In the genomic region with DNA sequence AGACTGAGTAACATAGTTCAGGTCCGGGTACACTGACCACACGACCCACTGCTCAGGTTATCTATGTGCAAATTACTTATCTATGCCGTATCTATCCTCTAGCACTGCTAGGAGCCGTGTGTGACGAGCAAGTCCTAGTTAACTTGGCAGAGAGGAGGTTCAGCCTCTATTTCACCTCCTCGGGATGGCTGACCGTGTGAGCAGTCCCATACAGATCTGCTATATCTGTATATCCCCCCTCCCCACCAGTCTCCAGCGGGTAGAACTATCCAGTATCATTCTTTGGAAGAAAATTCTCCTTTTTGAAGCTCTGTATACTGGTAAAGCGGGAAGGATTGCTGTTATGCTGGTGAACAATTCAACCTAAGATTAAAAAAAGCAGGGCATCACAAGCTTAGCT, we compare ENCODE assay signal across 29 mouse cellular contexts.
DNase-seq lines count a peak whose midpoint lies in the region; ATAC-seq and TF ChIP-seq lines count a peak whose summit lies in the region.
"Had no signal": no experiment of that assay in that cellular context is flagged by ENCODE, and none has a peak within 500 bp of the region (broad histone marks: within the 10 kb centered on the region; RNA-seq: fewer than 3 reads in every experiment).

No protein-coding gene starts in this region.

- H3K4me3 ChIP-seq in hindbrain, embryonic 13.5 days, result no peak overlapping the region
- H3K4me3 ChIP-seq in hindbrain, embryonic 10.5 days, result no peak overlapping the region
- H3K4me3 ChIP-seq in limb, embryonic 13.5 days, result no peak overlapping the region
- H3K4me3 ChIP-seq in limb, embryonic 10.5 days, result no peak overlapping the region
- H3K4me3 ChIP-seq in forebrain, embryonic 12.5 days (replicated peaks), result no peak overlapping the region
- H3K4me3 ChIP-seq in limb, embryonic 14.5 days (replicated peaks; ENCODE audit: low read length), result no peak overlapping the region
- no peak overlapping the region for H3K4me3 ChIP-seq in heart, embryonic 11.5 days (ENCODE audit: low read depth, low read length)
- H3K4me3 ChIP-seq: embryonic facial prominence, embryonic 12.5 days; heart, adult 2 months; limb, embryonic 12.5 days; liver, embryonic 13.5 days; neural tube, embryonic 12.5 days; stomach, embryonic 15.5 days had no signal

- no peaks in the 10 kb centered on the region for H3K27me3 ChIP-seq in hindbrain, embryonic 13.5 days
- no peaks in the 10 kb centered on the region for H3K27me3 ChIP-seq in hindbrain, embryonic 10.5 days (ENCODE audit: insufficient read depth, poor library complexity, severe bottlenecking)
- no peaks in the 10 kb centered on the region for H3K27me3 ChIP-seq in limb, embryonic 13.5 days
- no peaks in the 10 kb centered on the region for H3K27me3 ChIP-seq in limb, embryonic 10.5 days (ENCODE audit: low read depth, poor library complexity, severe bottlenecking)
- no peaks in the 10 kb centered on the region for H3K27me3 ChIP-seq in forebrain, embryonic 12.5 days
- no peaks in the 10 kb centered on the region for H3K27me3 ChIP-seq in limb, embryonic 14.5 days (ENCODE audit: control insufficient read depth, insufficient read depth, low read length)
- H3K27me3 ChIP-seq in heart, embryonic 11.5 days (ENCODE audit: control insufficient read depth, insufficient read depth, low read length), result no peaks in the 10 kb centered on the region
- H3K27me3 ChIP-seq: embryonic facial prominence, embryonic 12.5 days; limb, embryonic 12.5 days; liver, embryonic 13.5 days; neural tube, embryonic 12.5 days; stomach, embryonic 15.5 days had no signal

- H3K4me2 ChIP-seq in hindbrain, embryonic 13.5 days, result no peak overlapping the region
- no peak overlapping the region for H3K4me2 ChIP-seq in limb, embryonic 13.5 days (replicated peaks)
- no peak overlapping the region for H3K4me2 ChIP-seq in forebrain, embryonic 12.5 days
- H3K4me2 ChIP-seq in limb, embryonic 14.5 days (replicated peaks; ENCODE audit: low read depth, low read length, severe bottlenecking), result no peak overlapping the region
- no peak overlapping the region for H3K4me2 ChIP-seq in heart, embryonic 11.5 days
- H3K4me2 ChIP-seq: embryonic facial prominence, embryonic 12.5 days; limb, embryonic 12.5 days; liver, embryonic 13.5 days; midbrain, embryonic 11.5 days; neural tube, embryonic 12.5 days; stomach, embryonic 15.5 days had no signal

- 0 out of 2 replicates have a peak overlapping the region, but pooled peaks have one; percentile 49 for H3K27ac ChIP-seq in hindbrain, embryonic 13.5 days
- H3K27ac ChIP-seq in hindbrain, embryonic 10.5 days, result no peak overlapping the region
- H3K27ac ChIP-seq in limb, embryonic 13.5 days, result no peak overlapping the region
- H3K27ac ChIP-seq in limb, embryonic 10.5 days, result no peak overlapping the region
- H3K27ac ChIP-seq in forebrain, embryonic 12.5 days, result peak overlapping the region; percentile 71
- no peak overlapping the region for H3K27ac ChIP-seq in limb, embryonic 14.5 days (replicated peaks; ENCODE audit: low read depth, low read length)
- H3K27ac ChIP-seq in heart, embryonic 11.5 days (ENCODE audit: low read depth, low read length), result no peak overlapping the region
- H3K27ac ChIP-seq: embryonic facial prominence, embryonic 12.5 days; heart, adult 2 months; limb, embryonic 12.5 days; liver, embryonic 13.5 days; neural tube, embryonic 12.5 days; stomach, embryonic 15.5 days had no signal

- ATAC-seq in hindbrain, embryonic 13.5 days (ENCODE audit: low FRiP score), result peak; percentile 32; the same call in 1 of the 2 replicates
- ATAC-seq in limb, embryonic 13.5 days (ENCODE audit: low FRiP score, low read depth), result peak; percentile 51
- ATAC-seq in forebrain, embryonic 12.5 days (ENCODE audit: low FRiP score), result peak; percentile 57; the same call in 1 of the 2 replicates
- ATAC-seq in limb, embryonic 14.5 days (ENCODE audit: low FRiP score, low read depth), result 0 out of 2 replicates have a peak, but pooled peaks have one; percentile 9
- ATAC-seq in heart, embryonic 11.5 days (replicated peaks; ENCODE audit: insufficient number of reproducible peaks, low FRiP score, low TSS enrichment), result no peak
- ATAC-seq: intestine, embryonic 16.5 days; midbrain, embryonic 16.5 days; Patski had no signal

- no peak for DNase-seq in hindbrain, embryonic 10.5 days (ENCODE audit: low spot score)
- DNase-seq in limb, embryonic 10.5 days (ENCODE audit: low spot score), result no peak
- no peak for DNase-seq in limb, embryonic 14.5 days (ENCODE audit: low spot score)
- no peak for DNase-seq in testis, postnatal 14 days (ENCODE audit: low spot score)
- DNase-seq: cerebellum, adult 11 months; cerebellum, adult 9-10 months; cerebellum, postnatal 36 days; embryo, embryonic 11 days; heart, adult 2 months; heart, postnatal 14 days; kidney, adult 9 months; liver, embryonic 13.5 days; lung, adult 2 months; lung, postnatal 36 days; right cerebral cortex, postnatal 25 days; thymus, postnatal 14 days had no signal

- no peaks in the 10 kb centered on the region; the same call in 1 of the 2 replicates for H3K36me3 ChIP-seq in hindbrain, embryonic 13.5 days
- no peaks in the 10 kb centered on the region for H3K36me3 ChIP-seq in hindbrain, embryonic 10.5 days
- H3K36me3 ChIP-seq in limb, embryonic 13.5 days, result 0 out of 2 replicates have a peak, but pooled peaks cover 2% of the 10 kb centered on the region
- no peaks in the 10 kb centered on the region for H3K36me3 ChIP-seq in limb, embryonic 10.5 days
- no peaks in the 10 kb centered on the region for H3K36me3 ChIP-seq in forebrain, embryonic 12.5 days (replicated peaks)
- no peaks in the 10 kb centered on the region for H3K36me3 ChIP-seq in limb, embryonic 14.5 days (ENCODE audit: control insufficient read depth, insufficient read depth, low read length)
- H3K36me3 ChIP-seq in heart, embryonic 11.5 days (ENCODE audit: control insufficient read depth, insufficient read depth, low read length), result no peaks in the 10 kb centered on the region
- H3K36me3 ChIP-seq: embryonic facial prominence, embryonic 12.5 days; G1E; limb, embryonic 12.5 days; liver, embryonic 13.5 days; neural tube, embryonic 12.5 days; stomach, embryonic 15.5 days had no signal

- H3K9ac ChIP-seq in hindbrain, embryonic 13.5 days, result no peak overlapping the region
- H3K9ac ChIP-seq in limb, embryonic 13.5 days, result no peak overlapping the region
- H3K9ac ChIP-seq in forebrain, embryonic 12.5 days, result no peak overlapping the region
- no peak overlapping the region for H3K9ac ChIP-seq in limb, embryonic 14.5 days (ENCODE audit: low read depth, low read length, severe bottlenecking)
- H3K9ac ChIP-seq in heart, embryonic 11.5 days (ENCODE audit: low read depth, low read length), result no peak overlapping the region
- H3K9ac ChIP-seq: embryonic facial prominence, embryonic 12.5 days; limb, embryonic 12.5 days; liver, embryonic 13.5 days; neural tube, embryonic 12.5 days; stomach, embryonic 15.5 days had no signal

- 85% methylated on average over 9 of the region's 9 CpGs for WGBS in hindbrain, embryonic 13.5 days
- WGBS in hindbrain, embryonic 10.5 days, result 93% methylated on average over 9 of the region's 9 CpGs
- WGBS in limb, embryonic 13.5 days, result 79% methylated on average over 9 of the region's 9 CpGs
- WGBS in limb, embryonic 10.5 days, result 88% methylated on average over 9 of the region's 9 CpGs
- 73% methylated on average over 9 of the region's 9 CpGs for WGBS in forebrain, embryonic 12.5 days
- WGBS in limb, embryonic 14.5 days, result 80% methylated on average over 9 of the region's 9 CpGs
- WGBS in heart, embryonic 11.5 days (ENCODE audit: insufficient replicate concordance), result 65% methylated on average over 9 of the region's 9 CpGs

- TF ChIP-seq POLR2A in limb, embryonic 14.5 days (IDR thresholded peaks at IDR 0.05; ENCODE audit: borderline replicate concordance, extremely low read depth, insufficient read depth, insufficient read length), result no peak

- H3K4me1 ChIP-seq in hindbrain, embryonic 13.5 days (replicated peaks), result peaks cover 21% of the 10 kb centered on the region
- 0 out of 2 replicates have a peak, but pooled peaks cover 6% of the 10 kb centered on the region for H3K4me1 ChIP-seq in hindbrain, embryonic 10.5 days (replicated peaks)
- H3K4me1 ChIP-seq in limb, embryonic 13.5 days, result peaks cover 19% of the 10 kb centered on the region
- H3K4me1 ChIP-seq in limb, embryonic 10.5 days, result no peaks in the 10 kb centered on the region
- peaks cover 13% of the 10 kb centered on the region for H3K4me1 ChIP-seq in forebrain, embryonic 12.5 days
- peaks cover 12% of the 10 kb centered on the region for H3K4me1 ChIP-seq in limb, embryonic 14.5 days (ENCODE audit: control insufficient read depth, insufficient read depth, low read length)
- no peaks in the 10 kb centered on the region; the same call in 1 of the 2 replicates for H3K4me1 ChIP-seq in heart, embryonic 11.5 days (ENCODE audit: control insufficient read depth, insufficient read depth, low read length)
- H3K4me1 ChIP-seq: liver, embryonic 13.5 days; stomach, embryonic 15.5 days had no signal

- no peaks in the 10 kb centered on the region for H3K9me3 ChIP-seq in hindbrain, embryonic 13.5 days
- H3K9me3 ChIP-seq in hindbrain, embryonic 10.5 days, result no peaks in the 10 kb centered on the region
- no peaks in the 10 kb centered on the region for H3K9me3 ChIP-seq in limb, embryonic 13.5 days
- H3K9me3 ChIP-seq in limb, embryonic 10.5 days (replicated peaks), result no peaks in the 10 kb centered on the region
- H3K9me3 ChIP-seq in forebrain, embryonic 12.5 days, result no peaks in the 10 kb centered on the region
- no peaks in the 10 kb centered on the region for H3K9me3 ChIP-seq in limb, embryonic 14.5 days (ENCODE audit: control insufficient read depth, low read length)
- H3K9me3 ChIP-seq in heart, embryonic 11.5 days (replicated peaks; ENCODE audit: control insufficient read depth, low read length), result no peaks in the 10 kb centered on the region
- H3K9me3 ChIP-seq: embryonic facial prominence, embryonic 12.5 days; limb, embryonic 12.5 days; liver, embryonic 13.5 days; neural tube, embryonic 12.5 days; stomach, embryonic 15.5 days had no signal

Comparison
In these comparisons a context has a peak if more than half of its experiments do, and no peak if none do; other contexts are left out.
1. H3K27ac ChIP-seq: peak in hindbrain, embryonic 13.5 days (single experiment) and forebrain, embryonic 12.5 days (single experiment); none in hindbrain, embryonic 10.5 days (single experiment), limb, embryonic 13.5 days (single experiment), limb, embryonic 10.5 days (single experiment), limb, embryonic 14.5 days (single experiment) and heart, embryonic 11.5 days (single experiment).